Mouse (Mus musculus) liver, embryonic 16.5 days (tissue): Measurements from ENCODE around the gene Wdr20. TPM values are rescaled to one million over a fixed set of nuclear protein-coding genes. Genes with fewer than 3 reads are reported as not detected.

Source experiments
- ATAC-seq: fragments of 200-750 bp; cut with Nextera tagmentation; 2 replicates; pipeline ENCODE4 v1.8.0; 2017; ENCODE audit warnings: low read depth, mild to moderate bottlenecking, moderate number of reproducible peaks, moderate library complexity
- H3K27ac ChIP-seq: fragments of 300-500 bp; sonication (generic); 2 replicates; pipeline ENCODE4 v1.5.1; 2014; ENCODE audit warnings: mild to moderate bottlenecking, low read length
- H3K27me3 ChIP-seq: fragments of 300-500 bp; sonication (generic); 2 replicates; pipeline ENCODE4 v1.6.1; 2014; ENCODE audit warnings: low read depth, low read length, mixed read lengths; ENCODE audit not compliant: control insufficient read depth, insufficient read depth
- H3K36me3 ChIP-seq: fragments of 300-500 bp; sonication (generic); 2 replicates; pipeline ENCODE4 v1.6.1; 2014; ENCODE audit warnings: mild to moderate bottlenecking; ENCODE audit not compliant: control insufficient read depth, insufficient read depth
- H3K4me1 ChIP-seq: fragments of 300-500 bp; sonication (generic); 2 replicates; pipeline ENCODE4 v1.6.1; 2014; ENCODE audit warnings: low read depth, low read length, mixed read lengths; ENCODE audit not compliant: control insufficient read depth
- H3K4me2 ChIP-seq: fragments of 300-500 bp; sonication (generic); 2 replicates; pipeline ENCODE4 v1.6.1; 2014; ENCODE audit warnings: low read depth, low read length, mixed read lengths
- H3K4me3 ChIP-seq: fragments of 300-500 bp; sonication (generic); 2 replicates; pipeline ENCODE4 v1.5.1; 2014; ENCODE audit warnings: low read depth, mild to moderate bottlenecking, low read length
- H3K9ac ChIP-seq: fragments of 300-500 bp; sonication (generic); 2 replicates; pipeline ENCODE4 v1.6.1; 2014; ENCODE audit warnings: low read depth, low read length
- H3K9me3 ChIP-seq: fragments of 300-500 bp; sonication (generic); replicated peaks from 2 replicates; pipeline ENCODE4 v1.6.1; 2016; ENCODE audit warnings: low read length; ENCODE audit not compliant: control insufficient read depth
- WGBS: fragments of 180-500 bp; shearing (Covaris S2); extraction: QIAGEN DNeasy Blood & Tissue Kit; methylation state at CpG from one replicate; pipeline ENCODE4 v1.1.7; 2014; ENCODE audit not compliant: insufficient replicate concordance; 5-methylcytosine and 5-hydroxymethylcytosine counted together
- polyA plus RNA-seq: library from polyadenylated mRNA; unstranded; fragments of >200 nt; fragmentation: Nextera tagmentation; extraction: Ambion mirVana; gene quantifications from 2 replicates; pipeline ENCODE4 v1.2.1, GENCODE M21; 2015

The Wdr20 gene
- polyA plus RNA-seq, 1 experiment from 2014 or later = 8.4 TPM

DNA sequence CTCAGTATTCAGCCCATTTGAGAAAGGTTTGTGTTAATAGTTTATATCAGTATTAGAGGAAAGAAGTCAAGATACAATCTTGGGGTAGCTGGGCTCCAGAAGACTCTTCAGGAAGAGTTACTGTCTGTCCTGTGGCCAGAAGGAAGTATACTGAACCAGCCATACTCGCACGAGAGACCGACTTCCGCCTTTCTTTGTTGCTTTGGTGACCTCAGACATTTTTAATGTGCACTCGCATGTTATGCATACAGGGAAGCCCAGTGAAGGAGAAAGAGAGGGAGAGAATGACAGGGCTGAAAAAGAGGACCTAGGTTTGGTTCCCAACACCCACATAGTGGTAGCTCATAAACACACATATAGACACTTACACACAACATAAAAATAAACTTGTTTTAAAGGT, 26.8 kb downstream of the Wdr20 start:
- H3K4me3 ChIP-seq = no peak overlapping the region
- no peaks in the 10 kb centered on the region for H3K27me3 ChIP-seq
- H3K27ac ChIP-seq = no peak overlapping the region
- H3K36me3 ChIP-seq = no peaks in the 10 kb centered on the region
- no peak overlapping the region for H3K4me2 ChIP-seq
- H3K9ac ChIP-seq = no peak overlapping the region
- ATAC-seq = no peak
- H3K9me3 ChIP-seq = no peaks in the 10 kb centered on the region
- 27% methylated on average over 5 of the region's 5 CpGs for WGBS
- peaks cover 3% of the 10 kb centered on the region for H3K4me1 ChIP-seq

DNA sequence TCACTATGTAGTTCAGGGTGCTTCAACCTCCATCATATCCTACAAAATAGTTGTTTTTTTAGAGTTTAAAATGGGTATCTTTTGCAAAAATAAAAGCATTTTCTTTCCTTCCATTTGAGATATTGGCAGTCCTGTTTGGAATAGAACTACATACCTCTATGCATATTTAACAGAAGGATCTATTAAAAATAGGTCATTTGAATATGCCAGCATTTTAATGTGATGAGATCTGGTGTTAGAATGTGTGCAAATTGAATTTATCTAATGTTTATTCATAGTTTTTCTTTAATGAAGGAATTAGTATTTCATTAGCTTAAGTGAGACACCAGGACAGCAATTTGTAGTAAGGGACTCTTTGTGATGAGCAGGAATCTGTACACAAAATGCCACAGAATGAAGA, 30.8 kb downstream of the Wdr20 start:
- H3K4me2 ChIP-seq = no peak overlapping the region
- H3K4me3 ChIP-seq = no peak overlapping the region
- H3K9ac ChIP-seq = no peak overlapping the region
- no peak for ATAC-seq
- no peaks in the 10 kb centered on the region for H3K9me3 ChIP-seq
- H3K36me3 ChIP-seq = no peaks in the 10 kb centered on the region
- no peaks in the 10 kb centered on the region for H3K27me3 ChIP-seq
- peaks cover 15% of the 10 kb centered on the region for H3K4me1 ChIP-seq
- H3K27ac ChIP-seq = no peak overlapping the region

DNA sequence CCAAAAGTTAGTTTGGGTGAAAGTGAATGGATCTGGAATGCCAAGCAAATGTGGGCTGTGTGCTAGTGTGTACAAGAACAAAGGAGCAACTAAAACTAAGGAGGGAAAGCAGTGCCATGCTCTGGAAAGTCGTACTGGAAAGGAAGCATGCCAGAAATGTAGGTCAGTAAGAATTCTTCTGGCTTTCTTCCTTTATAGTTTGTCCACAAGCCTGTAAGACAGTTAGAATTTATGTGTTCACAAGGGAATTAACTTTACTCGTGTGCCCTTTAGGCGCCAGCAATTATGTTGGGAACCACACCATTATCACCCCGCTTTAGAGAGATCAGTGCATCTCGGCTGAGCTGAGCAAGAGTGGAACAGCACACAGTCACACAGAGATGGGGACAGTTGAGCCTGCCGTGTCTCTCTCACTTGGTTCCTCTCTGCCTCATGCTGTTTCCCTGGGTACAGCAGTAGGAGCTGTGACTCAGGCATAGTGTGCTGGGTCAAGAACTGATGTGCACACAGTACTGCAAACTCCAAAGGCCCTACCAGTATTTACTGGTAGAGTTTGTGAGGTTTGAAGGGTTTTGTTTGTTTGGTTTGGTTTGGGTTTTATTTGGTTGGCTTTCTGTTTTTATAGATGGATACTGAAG, 32.0 kb downstream of the Wdr20 start:
- 45% methylated on average over 6 of the region's 6 CpGs for WGBS
- Histone ChIP-seq H3K4me2 (no peak overlapping the region), H3K4me3 (no peak overlapping the region), H3K9me3 (no peaks in the 10 kb centered on the region), H3K27ac (no peak overlapping the region), H3K9ac (no peak overlapping the region), H3K4me1 (peaks cover 15% of the 10 kb centered on the region), H3K36me3 (no peaks in the 10 kb centered on the region), H3K27me3 (no peaks in the 10 kb centered on the region)
- no peak for ATAC-seq

DNA sequence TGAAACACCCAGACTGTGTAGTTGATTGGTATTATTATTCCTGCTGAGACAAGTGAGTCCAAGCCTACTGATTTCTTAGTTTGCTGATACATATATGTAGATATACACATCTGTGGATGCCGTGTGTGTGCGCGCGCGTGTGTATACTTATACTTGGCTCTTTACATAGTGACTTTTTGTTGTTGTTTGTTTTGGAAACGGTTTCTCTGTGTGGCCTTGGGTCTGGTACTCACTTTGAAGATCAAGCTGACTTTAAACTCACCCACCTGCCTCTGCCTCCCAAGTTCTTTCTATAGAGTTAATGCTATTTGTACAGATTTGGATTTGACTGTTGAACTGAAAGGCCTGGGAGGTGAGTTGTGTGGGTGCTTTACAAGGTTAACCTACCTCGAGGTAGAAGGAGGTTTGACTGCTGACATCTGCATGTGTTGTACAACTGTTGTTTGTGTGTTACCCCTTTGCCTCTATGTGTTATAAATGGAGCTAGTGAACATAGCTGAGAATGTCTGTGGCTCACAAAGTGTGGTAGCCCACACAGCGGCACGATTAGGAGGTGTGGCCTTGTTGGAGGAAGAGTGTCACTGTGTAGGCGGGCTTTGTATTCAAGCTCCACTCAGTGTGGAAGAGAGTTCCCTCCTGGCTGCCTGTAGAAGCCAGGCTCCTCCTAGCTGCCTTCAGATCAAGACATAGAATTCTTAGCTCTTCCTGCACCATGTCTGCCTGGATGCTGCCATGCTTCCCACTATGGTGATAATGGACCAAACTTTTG, 32.9 kb downstream of the Wdr20 start:
- WGBS = 62% methylated on average over 10 of the region's 10 CpGs
- H3K4me2 ChIP-seq = no peak overlapping the region
- H3K36me3 ChIP-seq = no peaks in the 10 kb centered on the region
- no peak overlapping the region for H3K9ac ChIP-seq
- 0 out of 2 replicates have a peak, but pooled peaks have one; percentile 37 for ATAC-seq
- H3K4me1 ChIP-seq = peaks cover 16% of the 10 kb centered on the region
- H3K9me3 ChIP-seq = no peaks in the 10 kb centered on the region
- no peak overlapping the region for H3K4me3 ChIP-seq
- H3K27me3 ChIP-seq = no peaks in the 10 kb centered on the region
- no peak overlapping the region for H3K27ac ChIP-seq

DNA sequence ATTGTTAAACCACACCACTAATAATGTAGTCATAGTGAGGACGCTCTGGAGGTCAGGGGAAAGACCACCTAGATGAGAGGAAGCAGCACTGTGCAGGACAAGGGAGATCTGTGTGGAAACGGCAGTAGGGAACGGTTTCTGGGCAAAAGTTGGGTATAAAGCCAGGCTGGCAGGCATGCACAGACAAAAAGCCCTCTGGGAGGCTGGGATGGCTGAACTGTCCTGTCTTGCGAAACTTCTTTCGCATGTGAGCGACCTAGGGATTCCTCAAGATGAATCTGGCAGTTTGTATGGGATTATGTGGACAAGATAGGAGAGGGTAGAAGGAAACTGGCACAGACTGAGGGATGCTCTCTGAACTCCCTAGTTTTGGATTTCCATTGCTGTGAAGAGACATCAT, 34.2 kb downstream of the Wdr20 start:
- no peak overlapping the region for H3K27ac ChIP-seq
- no peaks in the 10 kb centered on the region for H3K9me3 ChIP-seq
- no peak overlapping the region for H3K4me3 ChIP-seq
- H3K27me3 ChIP-seq = no peaks in the 10 kb centered on the region
- ATAC-seq = no peak
- WGBS = 87% methylated on average over 6 of the region's 6 CpGs
- no peak overlapping the region for H3K4me2 ChIP-seq
- H3K36me3 ChIP-seq = no peaks in the 10 kb centered on the region
- H3K4me1 ChIP-seq = peaks cover 18% of the 10 kb centered on the region
- no peak overlapping the region for H3K9ac ChIP-seq

DNA sequence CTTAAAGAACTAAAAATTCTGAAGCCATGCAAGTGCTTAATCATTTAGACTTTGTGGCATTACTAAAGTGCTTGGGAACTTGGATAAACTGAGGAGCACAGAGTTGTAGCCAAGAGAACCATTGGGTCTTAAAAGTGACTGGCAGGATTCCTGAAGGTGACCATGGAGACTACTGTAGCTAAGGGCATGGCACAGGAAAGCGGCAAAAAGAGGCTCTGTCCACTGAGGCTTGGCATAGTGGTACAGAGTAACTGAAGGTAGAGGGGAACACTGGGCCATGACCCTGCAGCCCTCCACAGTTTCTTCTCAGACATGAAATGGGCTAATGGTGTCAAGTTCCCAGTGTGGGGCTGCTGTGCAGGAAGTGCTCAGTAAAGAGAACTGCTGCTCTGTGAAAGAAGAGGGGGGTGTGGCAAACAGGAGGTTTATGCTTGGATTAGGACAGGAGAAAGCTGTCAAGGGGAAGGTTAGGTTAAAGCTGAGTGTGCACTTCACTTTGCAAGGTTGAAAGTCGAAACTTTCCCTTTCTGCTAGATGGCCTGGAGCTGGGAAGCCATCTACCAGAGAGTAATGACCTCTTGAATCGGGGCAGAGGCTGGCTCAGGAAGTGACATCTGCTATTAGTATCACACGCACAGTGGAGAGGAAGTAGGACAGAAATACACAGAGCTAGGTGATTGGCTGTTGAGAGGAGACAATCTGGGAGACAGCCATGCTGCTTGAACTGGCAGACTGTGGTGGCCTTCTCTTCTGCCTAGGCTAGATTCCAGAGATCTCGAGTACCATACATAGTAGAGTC, 38.1 kb downstream of the Wdr20 start:
- Histone ChIP-seq H3K27me3 (no peaks in the 10 kb centered on the region), H3K4me1 (peaks cover 12% of the 10 kb centered on the region), H3K27ac (no peak overlapping the region), H3K9me3 (no peaks in the 10 kb centered on the region), H3K4me2 (no peak overlapping the region; the same call in 1 of the 2 replicates), H3K9ac (no peak overlapping the region), H3K36me3 (peaks cover 5% of the 10 kb centered on the region; the same call in 1 of the 2 replicates), H3K4me3 (no peak overlapping the region)
- 36% methylated on average over 5 of the region's 5 CpGs for WGBS
- ATAC-seq = 0 out of 2 replicates have a peak, but pooled peaks have one; percentile 27

DNA sequence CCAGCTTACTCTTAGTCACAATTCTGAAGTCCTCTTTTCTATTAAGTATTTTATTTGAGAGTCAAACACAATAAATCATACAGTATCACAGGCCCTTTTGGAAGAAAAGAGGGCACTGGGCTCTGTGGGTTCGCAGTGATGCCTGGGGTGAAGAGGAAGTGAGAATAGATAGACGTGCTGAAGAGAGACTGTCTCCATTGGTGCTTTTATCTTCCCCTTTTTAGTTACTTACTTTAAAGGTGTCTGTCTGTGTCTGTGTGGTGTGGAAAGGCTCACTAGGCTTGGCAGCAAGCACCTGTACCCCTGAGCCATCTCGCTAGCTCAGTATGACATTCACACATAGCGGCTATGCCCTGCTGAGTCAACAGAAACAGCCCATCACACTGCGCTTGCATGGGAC, 40.1 kb downstream of the Wdr20 start:
- no peaks in the 10 kb centered on the region for H3K9me3 ChIP-seq
- no peak overlapping the region for H3K9ac ChIP-seq
- H3K4me3 ChIP-seq = no peak overlapping the region
- H3K27ac ChIP-seq = no peak overlapping the region
- no peaks in the 10 kb centered on the region for H3K27me3 ChIP-seq
- H3K4me2 ChIP-seq = no peak overlapping the region
- ATAC-seq = no peak
- H3K4me1 ChIP-seq = peaks cover 3% of the 10 kb centered on the region
- 54% methylated on average over 5 of the region's 5 CpGs for WGBS
- H3K36me3 ChIP-seq = peaks cover 8% of the 10 kb centered on the region; the same call in 1 of the 2 replicates

DNA sequence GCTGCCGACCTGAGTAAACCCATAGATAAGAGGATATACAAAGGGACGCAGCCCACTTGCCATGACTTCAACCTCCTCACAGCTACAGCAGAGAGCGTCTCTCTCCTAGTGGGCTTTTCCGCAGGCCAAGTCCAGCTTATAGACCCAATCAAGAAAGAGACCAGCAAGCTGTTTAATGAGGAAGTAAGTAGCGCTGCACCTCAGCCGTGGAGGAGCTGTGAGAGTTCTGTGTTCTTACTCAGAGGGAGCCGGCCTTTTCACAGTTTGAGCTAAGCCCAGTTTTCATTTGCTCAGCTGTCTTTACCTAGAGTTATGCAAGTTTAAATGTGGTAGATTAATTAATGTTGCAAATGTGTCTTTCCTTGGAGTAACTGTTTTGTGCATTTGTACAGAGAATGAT, 41.6 kb downstream of the Wdr20 start:
- 52% methylated on average over 7 of the region's 7 CpGs for WGBS
- no peak for ATAC-seq
- Histone ChIP-seq H3K4me2 (no peak overlapping the region), H3K27ac (no peak overlapping the region), H3K36me3 (peaks cover 8% of the 10 kb centered on the region; the same call in 1 of the 2 replicates), H3K4me1 (peaks cover 3% of the 10 kb centered on the region), H3K27me3 (no peaks in the 10 kb centered on the region), H3K9me3 (no peaks in the 10 kb centered on the region), H3K4me3 (no peak overlapping the region), H3K9ac (no peak overlapping the region)
